Mouse (Mus musculus) lung, adult 2 months (tissue): ENCODE data around the gene Cd300lf.

Experiments used
- CTCF ChIP-seq: fragments of 200-500 bp; IDR thresholded peaks from 2 replicates; pipeline ENCODE4 v1.5.1; 2011; ENCODE audit warnings: mild to moderate bottlenecking, low read length, control low read depth; ENCODE audit not compliant: insufficient read depth
- POLR2A ChIP-seq: fragments of 200-500 bp; IDR thresholded peaks from 2 replicates; pipeline ENCODE4 v1.6.1; 2011; ENCODE audit warnings: low read depth, mild to moderate bottlenecking, control low read depth, low read length, borderline replicate concordance; ENCODE audit errors: extremely low read depth

DNA sequence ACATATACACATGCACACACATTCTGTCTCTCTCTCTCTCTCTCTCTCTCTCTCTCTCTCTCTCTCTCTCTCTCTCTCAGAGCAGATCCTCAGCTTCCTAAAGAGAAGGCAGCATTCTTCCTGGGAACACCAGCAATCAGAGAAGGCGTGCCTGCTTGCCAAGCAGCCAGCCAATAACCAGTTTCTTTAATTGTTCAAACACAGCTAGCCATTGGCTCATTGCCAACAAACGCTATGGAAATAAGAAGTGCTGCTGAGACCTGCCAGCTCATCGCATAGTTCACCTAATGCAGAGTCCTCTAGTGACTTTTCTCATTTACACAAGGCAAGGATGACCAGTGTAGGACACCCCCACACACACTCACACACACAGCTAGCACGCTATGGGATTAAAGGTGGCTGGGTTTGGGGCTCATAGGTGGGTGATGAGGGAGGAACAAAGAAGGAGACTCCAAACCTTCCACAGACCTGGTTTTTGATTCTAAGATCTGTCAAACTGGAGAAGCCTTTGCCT lies 26.3 kb downstream of the Cd300lf start:
- TF ChIP-seq POLR2A = no peak
- TF ChIP-seq CTCF = no peak
